In the genomic region with DNA sequence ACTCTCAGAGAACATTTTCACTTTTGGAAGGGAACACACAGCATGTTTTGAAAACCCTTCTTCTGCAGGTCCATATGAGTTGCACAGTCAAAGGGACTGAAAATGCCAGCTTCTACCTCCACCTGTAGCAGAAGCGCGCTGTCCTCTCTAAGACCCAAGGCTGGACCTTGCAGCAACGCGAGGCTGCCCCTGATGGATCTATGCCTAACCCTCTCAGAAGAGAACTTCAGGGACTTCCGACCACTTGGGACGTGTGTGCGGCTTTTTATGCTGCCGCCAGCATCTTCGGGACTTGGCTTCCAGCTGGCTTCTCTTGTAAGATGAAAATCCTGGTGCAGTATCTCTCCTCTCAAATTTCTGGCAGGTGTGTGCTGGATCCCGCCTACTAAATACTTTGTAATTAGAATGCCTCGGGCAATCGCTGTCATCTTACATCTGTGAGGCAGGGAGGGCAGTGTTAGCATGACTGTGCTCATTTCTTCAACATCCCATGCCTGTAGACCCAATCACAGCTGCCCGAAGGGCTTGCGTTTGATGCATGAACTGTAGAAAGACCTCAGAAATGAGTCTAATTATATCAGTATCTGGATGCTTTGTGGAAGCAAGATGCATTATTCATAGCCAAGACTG, we compare ENCODE assay signal across 19 mouse cellular contexts.
DNase-seq lines count a peak whose midpoint lies in the region; ATAC-seq lines count a peak whose summit lies in the region.
"Had no signal": no experiment of that assay in that cellular context is flagged by ENCODE, and none has a peak within 500 bp of the region (broad histone marks: within the 10 kb centered on the region; RNA-seq: fewer than 3 reads in every experiment).

No protein-coding gene starts in this region.

- H3K9me3 ChIP-seq in hindbrain, embryonic 12.5 days (replicated peaks) = no peaks in the 10 kb centered on the region
- H3K9me3 ChIP-seq in hindbrain, embryonic 16.5 days (ENCODE audit: control insufficient read depth, low read length) = no peaks in the 10 kb centered on the region
- no peaks in the 10 kb centered on the region for H3K9me3 ChIP-seq in embryonic facial prominence, embryonic 13.5 days
- no peaks in the 10 kb centered on the region for H3K9me3 ChIP-seq in midbrain, embryonic 15.5 days
- no peaks in the 10 kb centered on the region for H3K9me3 ChIP-seq in kidney, embryonic 14.5 days (ENCODE audit: control insufficient read depth, low read length)
- H3K9me3 ChIP-seq: embryonic facial prominence, embryonic 12.5 days; heart, embryonic 13.5 days; liver, embryonic 13.5 days had no signal

- peak; percentile 43 for ATAC-seq in hindbrain, embryonic 12.5 days (ENCODE audit: low FRiP score)
- ATAC-seq in hindbrain, embryonic 16.5 days = no peak
- ATAC-seq in embryonic facial prominence, embryonic 13.5 days (ENCODE audit: insufficient number of reproducible peaks, insufficient read depth, low FRiP score, low TSS enrichment, low read depth) = 0 out of 2 replicates have a peak, but pooled peaks have one; percentile 73
- ATAC-seq in midbrain, embryonic 15.5 days (replicated peaks) = peak; percentile 87
- ATAC-seq in kidney, embryonic 14.5 days (ENCODE audit: low FRiP score, low TSS enrichment) = no peak
- ATAC-seq: CD4-positive, CD25-positive, alpha-beta regulatory T cell, adult 4 months; intestine, embryonic 16.5 days had no signal

- peak; percentile 31 for DNase-seq in embryo, embryonic 11 days
- DNase-seq in embryo, embryonic 9.5 days (ENCODE audit: extremely low spot score) = no peak
- no peak for DNase-seq in heart, postnatal 36 days
- DNase-seq: cerebellum, adult 11 months; heart, postnatal 4 days; liver, embryonic 13.5 days; thymus, postnatal 25 days had no signal

- intact Hi-C loops in heart, postnatal 36 days (cut with DNase I) = no loop called here

- no peak overlapping the region for H3K27ac ChIP-seq in hindbrain, embryonic 12.5 days
- H3K27ac ChIP-seq in hindbrain, embryonic 16.5 days (ENCODE audit: low read depth, low read length) = no peak overlapping the region
- no peak overlapping the region for H3K27ac ChIP-seq in embryonic facial prominence, embryonic 13.5 days
- H3K27ac ChIP-seq in midbrain, embryonic 15.5 days = no peak overlapping the region
- no peak overlapping the region for H3K27ac ChIP-seq in kidney, embryonic 14.5 days (ENCODE audit: low read depth, low read length)
- H3K27ac ChIP-seq: embryonic facial prominence, embryonic 12.5 days; heart, embryonic 13.5 days; kidney, postnatal 0 days; layer of hippocampus, adult 2 months; liver, embryonic 13.5 days had no signal

- 78% methylated on average over 14 of the region's 14 CpGs for WGBS in hindbrain, embryonic 12.5 days
- WGBS in hindbrain, embryonic 16.5 days = 70% methylated on average over 14 of the region's 14 CpGs
- WGBS in embryonic facial prominence, embryonic 13.5 days = 56% methylated on average over 14 of the region's 14 CpGs
- WGBS in midbrain, embryonic 15.5 days = 70% methylated on average over 14 of the region's 14 CpGs
- WGBS in kidney, embryonic 14.5 days = 80% methylated on average over 14 of the region's 14 CpGs

- no peak overlapping the region for H3K9ac ChIP-seq in hindbrain, embryonic 12.5 days
- H3K9ac ChIP-seq in hindbrain, embryonic 16.5 days (ENCODE audit: low read depth, low read length) = no peak overlapping the region
- H3K9ac ChIP-seq in embryonic facial prominence, embryonic 13.5 days = no peak overlapping the region
- no peak overlapping the region for H3K9ac ChIP-seq in midbrain, embryonic 15.5 days
- no peak overlapping the region for H3K9ac ChIP-seq in kidney, embryonic 14.5 days (ENCODE audit: low read depth, low read length)
- H3K9ac ChIP-seq: embryonic facial prominence, embryonic 12.5 days; heart, embryonic 13.5 days; liver, embryonic 13.5 days had no signal

- H3K4me1 ChIP-seq in hindbrain, embryonic 12.5 days = peaks cover 3% of the 10 kb centered on the region
- H3K4me1 ChIP-seq in hindbrain, embryonic 16.5 days (ENCODE audit: control insufficient read depth, insufficient read depth, low read depth, low read length) = no peaks in the 10 kb centered on the region
- 0 out of 2 replicates have a peak, but pooled peaks cover 4% of the 10 kb centered on the region for H3K4me1 ChIP-seq in embryonic facial prominence, embryonic 13.5 days
- peaks cover 3% of the 10 kb centered on the region for H3K4me1 ChIP-seq in midbrain, embryonic 15.5 days
- H3K4me1 ChIP-seq in kidney, embryonic 14.5 days (ENCODE audit: control insufficient read depth, insufficient read depth, low read length) = no peaks in the 10 kb centered on the region
- H3K4me1 ChIP-seq: heart, embryonic 13.5 days; liver, embryonic 13.5 days had no signal

- H3K4me2 ChIP-seq in hindbrain, embryonic 12.5 days (replicated peaks) = no peak overlapping the region
- H3K4me2 ChIP-seq in hindbrain, embryonic 16.5 days (ENCODE audit: low read length) = no peak overlapping the region
- H3K4me2 ChIP-seq in embryonic facial prominence, embryonic 13.5 days = no peak overlapping the region
- H3K4me2 ChIP-seq in midbrain, embryonic 15.5 days = peak overlapping the region; percentile 2; the same call in 1 of the 2 replicates
- no peak overlapping the region for H3K4me2 ChIP-seq in kidney, embryonic 14.5 days (replicated peaks; ENCODE audit: low read depth, low read length)
- H3K4me2 ChIP-seq: embryonic facial prominence, embryonic 12.5 days; heart, embryonic 13.5 days; liver, embryonic 13.5 days had no signal

- no peak overlapping the region for H3K4me3 ChIP-seq in hindbrain, embryonic 12.5 days
- no peak overlapping the region for H3K4me3 ChIP-seq in hindbrain, embryonic 16.5 days (ENCODE audit: low read length)
- H3K4me3 ChIP-seq in embryonic facial prominence, embryonic 13.5 days = no peak overlapping the region
- no peak overlapping the region for H3K4me3 ChIP-seq in midbrain, embryonic 15.5 days
- no peak overlapping the region for H3K4me3 ChIP-seq in kidney, embryonic 14.5 days (ENCODE audit: low read length)
- H3K4me3 ChIP-seq: embryonic facial prominence, embryonic 12.5 days; heart, embryonic 13.5 days; layer of hippocampus, adult 2 months; liver, embryonic 13.5 days had no signal

- H3K27me3 ChIP-seq in hindbrain, embryonic 12.5 days = no peaks in the 10 kb centered on the region
- no peaks in the 10 kb centered on the region for H3K27me3 ChIP-seq in hindbrain, embryonic 16.5 days (replicated peaks; ENCODE audit: control insufficient read depth, insufficient read depth, low read length)
- no peaks in the 10 kb centered on the region for H3K27me3 ChIP-seq in embryonic facial prominence, embryonic 13.5 days
- no peaks in the 10 kb centered on the region for H3K27me3 ChIP-seq in midbrain, embryonic 15.5 days (replicated peaks)
- H3K27me3 ChIP-seq in kidney, embryonic 14.5 days (ENCODE audit: control insufficient read depth, insufficient read depth, low read length) = no peaks in the 10 kb centered on the region
- H3K27me3 ChIP-seq: embryonic facial prominence, embryonic 12.5 days; heart, embryonic 13.5 days; liver, embryonic 13.5 days had no signal

- H3K36me3 ChIP-seq in hindbrain, embryonic 12.5 days = no peaks in the 10 kb centered on the region
- no peaks in the 10 kb centered on the region for H3K36me3 ChIP-seq in hindbrain, embryonic 16.5 days (ENCODE audit: control insufficient read depth, insufficient read depth, low read length)
- H3K36me3 ChIP-seq in embryonic facial prominence, embryonic 13.5 days = no peaks in the 10 kb centered on the region
- H3K36me3 ChIP-seq in midbrain, embryonic 15.5 days (replicated peaks) = no peaks in the 10 kb centered on the region
- H3K36me3 ChIP-seq in kidney, embryonic 14.5 days (ENCODE audit: control insufficient read depth, insufficient read depth, low read length) = no peaks in the 10 kb centered on the region
- H3K36me3 ChIP-seq: embryonic facial prominence, embryonic 12.5 days; G1E; heart, embryonic 13.5 days; liver, embryonic 13.5 days had no signal

Comparison
In these comparisons a context has a peak if more than half of its experiments do, and no peak if none do; other contexts are left out.
1. ATAC-seq: peak in hindbrain, embryonic 12.5 days (single experiment), embryonic facial prominence, embryonic 13.5 days (single experiment) and midbrain, embryonic 15.5 days (single experiment); none in hindbrain, embryonic 16.5 days (single experiment) and kidney, embryonic 14.5 days (single experiment).